Mouse (Mus musculus) hematopoietic stem cell, adult 5-6 weeks (primary cell): Measurements from ENCODE around the gene Cass4. TPM values are rescaled to one million over a fixed set of nuclear protein-coding genes. Genes with fewer than 3 reads are reported as not detected.

Source experiments
- ATAC-seq, 2 experiments: fragments of 125-278 bp in 1 of 2; replicated peaks in 1 of 2; 2 replicates each; pipeline ENCODE4 v1.8.0; 2016 to 2017; ENCODE audit warnings: inconsistent platforms in 2 of 2, mild to moderate bottlenecking in 2 of 2, moderate number of reproducible peaks in 2 of 2, low read depth in 1 of 2, moderate TSS enrichment in 1 of 2; ENCODE audit not compliant: low FRiP score in 2 of 2, poor library complexity in 2 of 2, severe bottlenecking in 2 of 2, insufficient read depth in 1 of 2, low TSS enrichment in 1 of 2
- total RNA-seq: library from RNA; stranded (forward); fragments of 172-1452, 232-1000 nt; gene quantifications from 2 replicates; pipeline ENCODE4 v1.2.3, GENCODE M21; 2017

Cass4 gene
- total RNA-seq, 1 experiment from 2014 or later = 1.0 TPM

DNA sequence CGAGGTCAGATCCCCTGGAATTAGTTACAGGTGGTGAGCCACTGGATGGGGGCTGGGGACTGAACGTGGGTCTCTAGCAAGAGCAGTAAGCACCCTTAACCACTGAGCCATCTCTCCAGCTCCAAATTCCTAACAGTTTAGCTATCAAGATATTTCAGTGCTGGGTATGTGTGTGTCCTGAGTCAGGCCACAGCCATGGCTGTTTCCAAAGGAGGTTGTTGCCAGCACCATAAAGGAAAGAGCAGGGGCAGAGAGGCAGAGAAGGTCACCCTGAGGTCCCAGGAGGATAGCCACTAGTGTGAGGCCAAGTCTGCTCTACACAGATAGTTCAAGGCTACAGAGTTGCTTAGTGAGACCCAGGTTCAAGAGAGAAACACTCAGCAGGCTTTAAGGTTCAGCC, 67.1 kb downstream of the Cass4 start:
- no peak for ATAC-seq

DNA sequence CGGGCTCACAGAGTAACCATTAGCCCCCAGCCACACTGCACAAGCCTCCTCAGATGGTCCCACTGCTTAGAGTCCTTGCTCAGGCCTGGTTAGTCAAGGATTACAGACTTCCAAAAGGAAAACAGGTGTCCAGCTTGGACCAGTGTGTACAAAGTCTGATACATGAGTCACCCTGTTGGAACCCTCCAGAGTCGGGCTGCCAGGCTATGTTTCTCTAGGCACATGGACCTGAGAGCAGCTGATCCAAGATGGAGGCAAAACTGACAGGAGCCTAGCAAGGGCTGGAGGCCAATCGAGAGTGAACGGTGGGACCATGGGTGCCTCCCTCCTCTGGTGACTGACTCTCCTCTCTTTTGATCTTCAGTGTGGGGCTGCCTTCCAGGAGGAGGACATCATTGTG, 69.2 kb downstream of the Cass4 start:
- no peak for ATAC-seq

DNA sequence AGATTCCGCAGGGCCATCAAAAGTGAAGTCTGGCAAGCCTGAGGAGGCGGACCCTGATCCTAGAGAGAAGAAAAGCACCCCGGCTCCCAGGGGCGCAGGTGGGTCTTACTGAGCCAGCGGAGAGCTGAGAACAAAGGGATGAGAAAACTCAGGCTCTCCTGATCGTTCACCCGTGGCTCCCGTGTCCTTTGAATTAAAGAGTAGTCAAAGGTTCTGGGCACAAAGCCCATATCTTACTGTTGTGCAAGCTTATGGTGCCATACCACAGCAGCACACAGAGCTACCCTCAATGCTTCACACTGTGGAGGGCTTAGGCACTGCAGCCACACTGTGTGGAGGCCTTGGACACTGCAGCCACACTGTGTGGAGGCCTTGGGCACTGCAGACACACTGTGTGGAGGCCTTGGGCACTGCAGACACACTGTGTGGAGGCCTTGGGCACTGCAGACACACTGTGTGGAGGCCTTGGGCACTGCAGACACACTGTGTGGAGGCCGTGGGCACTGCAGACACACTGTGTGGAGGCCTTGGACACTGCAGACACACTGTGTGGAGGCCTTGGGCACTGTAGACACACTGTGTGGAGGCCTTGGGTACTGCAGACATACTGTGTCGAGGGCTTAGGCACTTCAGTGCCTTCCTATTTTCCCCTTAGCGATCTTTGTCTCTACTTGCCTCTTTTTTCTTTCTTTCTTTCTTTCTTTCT, 73.0 kb downstream of the Cass4 start:
- ATAC-seq = no peak

- ATAC-seq = no peak
These were observed 73.6 kb downstream of the Cass4 start for GRCm38 (mm10) chr2:172467206-172467605.

DNA sequence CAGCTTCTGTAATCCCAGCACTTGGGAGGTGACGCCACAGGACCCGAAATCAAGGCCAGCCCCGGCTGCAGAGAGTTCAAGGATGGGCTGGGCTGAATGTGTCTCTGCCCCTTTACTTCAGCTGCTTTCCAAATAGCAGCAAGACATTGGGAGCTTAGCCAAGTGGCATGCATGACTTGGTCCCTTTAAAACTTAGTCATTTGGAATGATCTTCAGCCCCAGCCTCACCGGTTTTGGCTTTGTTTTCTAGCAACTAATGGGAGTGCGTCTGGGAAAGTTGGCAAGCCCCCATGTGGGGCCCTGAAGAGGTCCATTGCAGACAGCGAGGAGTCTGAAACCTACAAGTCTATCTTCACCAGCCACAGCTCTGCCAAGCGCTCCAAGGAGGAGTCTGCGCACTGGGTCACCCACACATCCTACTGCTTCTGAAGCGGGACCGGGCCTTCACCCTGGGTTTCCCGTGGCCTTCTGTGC, 74.8 kb downstream of the Cass4 start:
- no peak for ATAC-seq

- no peak for ATAC-seq
These were observed 78.7 kb downstream of the Cass4 start, which contains the start of gene Fam209 for GRCm38 (mm10) chr2:172472318-172472717. TSS of gene Fam209 (plus strand) at chr2:172472520.

- ATAC-seq = no peak
These were observed 80.0 kb downstream of the Cass4 start for GRCm38 (mm10) chr2:172473591-172473990.

DNA sequence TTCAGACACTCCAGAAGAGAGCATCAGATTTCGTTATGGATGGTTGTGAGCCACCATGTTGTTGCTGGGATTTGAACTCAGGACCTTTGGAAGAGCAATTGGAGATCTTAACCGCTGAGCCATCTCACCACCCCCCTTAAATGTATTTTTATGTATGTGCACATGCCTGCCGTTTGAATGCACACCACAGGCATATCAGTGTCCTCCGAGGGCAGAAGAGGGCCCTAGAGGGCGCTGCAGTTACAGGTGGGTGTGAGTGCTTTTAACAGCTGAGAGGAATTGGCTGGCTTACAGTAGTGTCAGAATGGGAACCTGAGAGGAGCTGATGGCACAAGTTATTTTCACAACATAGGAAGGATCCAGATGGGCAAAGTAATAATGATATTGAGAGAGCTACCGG, 81.4 kb downstream of the Cass4 start:
- ATAC-seq = peak in 1 of 2 experiments; percentile 62; a peak in 2 of 4 replicates

GRCm38 (mm10) chr2:172476707-172477260, 83.2 kb downstream of the Cass4 start:
- peak in 1 of 2 experiments; percentile 15; a peak in 1 of 4 replicates for ATAC-seq

GRCm38 (mm10) chr2:172477350-172477749, 83.8 kb downstream of the Cass4 start:
- ATAC-seq = no peak

DNA sequence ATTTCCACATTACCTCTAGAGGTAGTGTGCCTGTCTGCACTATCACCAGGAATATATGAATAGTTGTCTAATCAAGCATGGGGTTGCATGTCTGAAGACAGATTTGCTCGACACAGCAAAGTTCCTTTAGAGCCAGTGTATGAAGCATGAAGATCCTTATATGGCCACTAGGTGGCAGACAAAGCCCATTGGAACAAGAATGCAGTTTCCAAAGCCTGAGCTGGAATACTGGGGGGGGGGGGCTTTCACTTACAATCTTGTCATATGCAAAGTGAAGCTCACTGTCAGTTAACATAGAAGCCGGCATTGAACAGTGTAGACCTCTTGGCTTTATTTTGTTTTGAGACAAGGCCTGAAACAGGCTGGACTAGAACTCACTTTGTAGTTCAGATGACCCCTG, 84.3 kb downstream of the Cass4 start:
- no peak; a peak in 1 of 4 replicates for ATAC-seq

DNA sequence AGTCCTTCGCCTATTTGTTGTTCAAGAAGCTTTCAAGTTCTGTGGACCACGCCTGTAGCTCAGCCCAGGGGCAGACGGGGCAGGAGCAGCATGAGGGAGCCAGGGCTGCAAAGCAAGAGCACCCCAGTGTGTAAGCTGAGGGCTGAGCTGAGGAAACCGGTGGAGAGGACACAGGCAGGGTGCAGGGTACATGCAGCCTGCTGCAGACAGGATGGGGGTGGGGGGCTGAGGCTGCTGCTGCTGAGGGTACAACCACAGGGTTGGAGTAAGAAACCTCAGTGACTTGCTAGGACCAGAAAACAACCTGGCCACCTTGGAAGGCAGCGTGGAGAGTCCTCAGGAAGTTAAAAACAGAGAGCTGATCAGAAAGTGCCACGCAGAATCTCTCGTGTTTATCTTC, 86.7 kb downstream of the Cass4 start:
- ATAC-seq = 0 out of 4 replicates have a peak, but pooled peaks have one; percentile 7 to 20

GRCm38 (mm10) chr2:172481654-172482385, 88.2 kb downstream of the Cass4 start:
- ATAC-seq = peak; percentile 58 to 59

Other genes with a start within 250 kb of the Cass4 start
- not detected in 2 replicates for gene Mc3r, start 145.3 kb upstream of the Cass4 start, total RNA-seq
- gene Fam210b, start 48.2 kb upstream of the Cass4 start, total RNA-seq = 4.8 and 5.3 TPM in 2 replicates
- 42.8 and 50.7 TPM in 2 replicates for gene Aurka, start 23.3 kb upstream of the Cass4 start, total RNA-seq
- 28.4 and 41.6 TPM in 2 replicates for gene Cstf1, start 23.1 kb upstream of the Cass4 start, total RNA-seq
- 159 and 187 TPM in 2 replicates for gene Rtf2, start 46.8 kb downstream of the Cass4 start, total RNA-seq
- gene Gcnt7, start 64.8 kb downstream of the Cass4 start, total RNA-seq = 0.13 and 0.15 TPM in 2 replicates
- gene Fam209, start 78.7 kb downstream of the Cass4 start, total RNA-seq = 3.1 and 3.4 TPM in 2 replicates
- gene Tfap2c, start 155.8 kb downstream of the Cass4 start, total RNA-seq = not detected in 2 replicates